Mouse (Mus musculus) heart, postnatal 4 days (tissue): ENCODE data around the gene St6galnac4. TPM values are rescaled to one million over a fixed set of nuclear protein-coding genes. Genes with fewer than 3 reads are reported as not detected.

Experiments used
- total RNA-seq, 2 experiments: library from RNA; stranded (reverse); gene quantifications; 2 replicates each; pipeline ENCODE4 v1.2.3; 2021

St6galnac4 gene
- total RNA-seq, 2 experiments from 2014 or later = 31.6 to 38.6 TPM

Other genes starting within 250 kb of the St6galnac4 start
- gene Ciz1, start 234.8 kb upstream of the St6galnac4 start, total RNA-seq = 10 to 100 TPM; 34.5 to 48.3 TPM
- gene Dnm1, start 233.8 kb upstream of the St6galnac4 start, total RNA-seq = 1 to 10 TPM; 9.0 to 9.6 TPM
- gene 1110008P14Rik, start 205.2 kb upstream of the St6galnac4 start, total RNA-seq = 10 to 100 TPM; 43.7 to 47.6 TPM
- 1 to 10 TPM; 3.1 to 3.4 TPM for gene Lcn2, start 198.8 kb upstream of the St6galnac4 start, total RNA-seq
- 10 to 100 TPM; 59.7 to 60.2 TPM for gene Ptges2, start 191.2 kb upstream of the St6galnac4 start, total RNA-seq
- 1 to 10 TPM; 3.5 to 3.6 TPM for gene Naif1, start 136.6 kb upstream of the St6galnac4 start, total RNA-seq
- gene Slc25a25, start 135.7 kb upstream of the St6galnac4 start, total RNA-seq = 10 to 100 TPM; 16.4 to 22.2 TPM
- 10 to 100 TPM in 1 of 2 experiments, 1 to 10 TPM in 1; 9.9 to 11.0 TPM for gene Fam102a, start 51.8 kb upstream of the St6galnac4 start, total RNA-seq
- 10 to 100 TPM; 32.5 to 34.4 TPM for gene Dpm2, start 16.2 kb upstream of the St6galnac4 start, total RNA-seq
- under 1 TPM in 1 of 2 experiments, not detected in 1; 0.26 TPM for gene Pip5kl1, start 12.3 kb upstream of the St6galnac4 start, total RNA-seq
- not detected for gene 9430097D07Rik, start 11.4 kb upstream of the St6galnac4 start, total RNA-seq
- gene St6galnac6, start 12.6 kb downstream of the St6galnac4 start, total RNA-seq = 10 to 100 TPM; 77.5 to 82.7 TPM
- 100 to 1,000 TPM; 405 to 424 TPM for gene Ak1, start 34.7 kb downstream of the St6galnac4 start, total RNA-seq
- 100 to 1,000 TPM; 149 to 162 TPM for gene Eng, start 59.5 kb downstream of the St6galnac4 start, total RNA-seq
- 10 to 100 TPM; 10.5 to 12.5 TPM for gene Fpgs, start 117.0 kb downstream of the St6galnac4 start, total RNA-seq
- gene Cdk9, start 126.0 kb downstream of the St6galnac4 start, total RNA-seq = 10 to 100 TPM; 38.2 to 46.0 TPM
- gene Sh2d3c, start 134.0 kb downstream of the St6galnac4 start, total RNA-seq = 10 to 100 TPM; 38.2 to 41.4 TPM
- not detected for gene 6330409D20Rik, start 153.9 kb downstream of the St6galnac4 start, total RNA-seq
- gene Tor2a, start 170.1 kb downstream of the St6galnac4 start, total RNA-seq = 10 to 100 TPM; 16.7 to 18.6 TPM
- gene Ttc16, start 188.5 kb downstream of the St6galnac4 start, total RNA-seq = under 1 TPM; 0.09 to 0.36 TPM
- gene Ptrh1, start 188.7 kb downstream of the St6galnac4 start, total RNA-seq = 1 to 10 TPM; 3.0 to 5.4 TPM
- not detected for gene Cfap157, start 197.3 kb downstream of the St6galnac4 start, total RNA-seq